Mouse (Mus musculus) forebrain, embryonic 12.5 days (tissue): ENCODE data around the gene Mex3a. TPM values are rescaled to one million over a fixed set of nuclear protein-coding genes. Genes with fewer than 3 reads are reported as not detected.

ENCODE experiments used
- microRNA counts: library from miRNA; unstranded; fragments of <30 nt; microRNA quantifications from one replicate; lab custom pipeline; 2017
- microRNA-seq: library from miRNA; unstranded; fragments of <30 nt; microRNA quantifications from one replicate; pipeline ENCODE4, GENCODE M21; 2017
- polyA plus RNA-seq: library from polyadenylated mRNA; unstranded; fragments of >200 nt; fragmentation: Nextera tagmentation; extraction: Ambion mirVana; gene quantifications from 2 replicates; pipeline ENCODE4 v1.2.1, GENCODE M21; 2016

Gene Mex3a
- polyA plus RNA-seq, 1 experiment from 2014 or later: 51.0 TPM

MicroRNAs encoded within 50 kb of the gene (microRNA counts, 519-probe panel; counts per million panel counts)
- not detected for microRNA mmu-miR-1905 (lab: Ali Mortazavi, UCI)

Small RNA genes within 50 kb of the gene (microRNA-seq; reads per million reads assigned to microRNA genes)
- not detected for gene Mir1905

Other genes starting within 250 kb of the Mex3a start
- gene Gm38392, start 245.2 kb upstream of the Mex3a start, polyA plus RNA-seq: 0.31 TPM in 1 of 2 replicates, not detected in the other
- gene Tsacc, start 235.4 kb upstream of the Mex3a start, polyA plus RNA-seq: 11.4 and 11.7 TPM in 2 replicates
- 627 and 646 TPM in 2 replicates for gene Cct3, start 235.3 kb upstream of the Mex3a start, polyA plus RNA-seq
- gene Glmp, start 207.4 kb upstream of the Mex3a start, polyA plus RNA-seq: 86.7 and 87.5 TPM in 2 replicates
- 1.9 and 3.3 TPM in 2 replicates for gene Tmem79, start 196.2 kb upstream of the Mex3a start, polyA plus RNA-seq
- 80.0 and 81.2 TPM in 2 replicates for gene Smg5, start 196.1 kb upstream of the Mex3a start, polyA plus RNA-seq
- gene Paqr6, start 167.8 kb upstream of the Mex3a start, polyA plus RNA-seq: 1.0 and 1.6 TPM in 2 replicates
- gene Bglap3, start 159.7 kb upstream of the Mex3a start, polyA plus RNA-seq: 0.18 TPM in 1 of 2 replicates, not detected in the other
- gene Bglap2, start 153.7 kb upstream of the Mex3a start, polyA plus RNA-seq: not detected in 2 replicates
- not detected in 2 replicates for gene Bglap, start 147.9 kb upstream of the Mex3a start, polyA plus RNA-seq
- gene Pmf1, start 122.1 kb upstream of the Mex3a start, polyA plus RNA-seq: 119 and 120 TPM in 2 replicates
- gene Slc25a44, start 107.3 kb upstream of the Mex3a start, polyA plus RNA-seq: 22.7 and 24.9 TPM in 2 replicates
- gene Sema4a, start 71.2 kb upstream of the Mex3a start, polyA plus RNA-seq: 15.3 and 16.0 TPM in 2 replicates
- 23.2 and 25.8 TPM in 2 replicates for gene Lmna, start 22.4 kb upstream of the Mex3a start, polyA plus RNA-seq
- 0.82 and 1.2 TPM in 2 replicates for gene Rab25, start 15.9 kb downstream of the Mex3a start, polyA plus RNA-seq
- gene Lamtor2, start 20.7 kb downstream of the Mex3a start, polyA plus RNA-seq: 137 and 138 TPM in 2 replicates
- 64.1 and 64.4 TPM in 2 replicates for gene Ubqln4, start 21.4 kb downstream of the Mex3a start, polyA plus RNA-seq
- gene Ssr2, start 43.5 kb downstream of the Mex3a start, polyA plus RNA-seq: 118 and 135 TPM in 2 replicates
- gene Arhgef2, start 73.6 kb downstream of the Mex3a start, polyA plus RNA-seq: 146 and 147 TPM in 2 replicates
- gene Rxfp4, start 120.7 kb downstream of the Mex3a start, polyA plus RNA-seq: not detected in 2 replicates
- gene Khdc4, start 153.4 kb downstream of the Mex3a start, polyA plus RNA-seq: 117 and 118 TPM in 2 replicates
- gene Rit1, start 184.4 kb downstream of the Mex3a start, polyA plus RNA-seq: 38.2 and 40.9 TPM in 2 replicates
- 200 and 213 TPM in 2 replicates for gene Syt11, start 242.8 kb downstream of the Mex3a start, polyA plus RNA-seq